Mouse (Mus musculus) liver, adult (tissue): ENCODE data around the gene Sephs2.

Experiments used
- GATA4 ChIP-seq: IDR thresholded peaks from 2 replicates; pipeline ENCODE4 v1.6.1; 2014; ENCODE audit warnings: mild to moderate bottlenecking, low read length; ENCODE audit not compliant: insufficient replicate concordance

The Sephs2 gene

GRCm38 (mm10) chr7:127280092-127280491 lies 6.2 kb upstream of the Sephs2 start:
- TF ChIP-seq GATA4: no peak

GRCm38 (mm10) chr7:127278311-127278710 lies 4.5 kb upstream of the Sephs2 start:
- no peak for TF ChIP-seq GATA4

DNA sequence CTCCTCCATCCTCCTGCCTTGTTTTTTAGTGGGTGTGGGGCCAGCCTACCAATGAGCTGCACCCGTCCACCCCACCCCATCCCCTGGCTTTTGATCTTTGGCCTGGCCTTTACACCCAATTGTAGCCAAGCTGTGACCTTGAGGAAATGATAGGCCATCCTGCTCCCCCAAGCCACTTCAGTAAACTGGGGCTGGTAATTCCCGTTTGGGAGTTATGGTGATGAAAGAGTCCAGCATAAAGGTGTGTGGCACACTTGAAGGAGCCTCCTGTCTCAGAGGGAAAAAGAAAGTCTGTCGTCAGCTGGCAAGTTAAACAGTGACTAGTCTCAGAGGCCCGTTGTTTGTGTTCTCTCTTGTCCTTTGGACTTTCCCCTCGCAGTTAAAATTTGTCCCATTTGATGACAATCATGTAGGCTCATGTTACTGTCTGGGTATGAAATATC lies 2.7 kb upstream of the Sephs2 start:
- TF ChIP-seq GATA4: no peak

DNA sequence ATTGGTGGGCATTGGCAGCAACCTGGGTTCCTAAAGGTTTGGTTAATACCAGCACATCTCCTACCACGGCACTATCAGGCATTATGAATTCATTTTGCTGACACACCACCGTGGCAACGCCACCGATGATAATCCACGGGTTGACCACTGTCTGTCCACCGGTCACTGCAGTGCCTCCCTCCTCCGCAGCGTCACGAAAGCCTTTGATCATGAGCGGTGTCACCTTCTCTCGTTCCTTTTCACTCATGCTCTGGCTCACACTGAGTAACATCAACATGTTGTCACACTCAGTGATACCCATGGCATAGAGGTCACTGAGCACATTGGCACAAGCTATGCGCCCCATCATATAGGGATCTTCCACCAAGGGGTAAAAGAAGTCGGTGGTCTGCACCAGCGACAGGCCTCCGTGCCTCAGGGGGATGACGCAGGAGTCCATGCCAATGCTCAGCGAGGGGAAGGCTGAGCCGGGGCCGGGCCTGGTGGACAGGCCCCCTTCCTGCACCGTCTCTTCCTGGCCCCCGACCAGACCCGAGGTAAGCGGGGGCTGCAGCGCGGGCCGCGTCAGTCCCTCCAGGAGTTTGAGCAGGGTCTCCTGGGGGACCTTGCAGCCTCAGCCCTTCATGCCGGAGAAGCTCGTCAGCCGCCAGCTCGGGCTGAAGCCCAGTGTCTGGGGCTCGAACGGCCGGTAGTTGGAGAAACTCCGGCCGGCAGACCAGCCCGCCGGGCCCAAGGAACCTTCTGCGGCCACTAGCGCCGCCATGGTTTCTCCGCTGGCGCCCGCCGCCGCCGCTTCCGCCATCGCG lies 534 bp downstream of the Sephs2 start:
- TF ChIP-seq GATA4: no peak

DNA sequence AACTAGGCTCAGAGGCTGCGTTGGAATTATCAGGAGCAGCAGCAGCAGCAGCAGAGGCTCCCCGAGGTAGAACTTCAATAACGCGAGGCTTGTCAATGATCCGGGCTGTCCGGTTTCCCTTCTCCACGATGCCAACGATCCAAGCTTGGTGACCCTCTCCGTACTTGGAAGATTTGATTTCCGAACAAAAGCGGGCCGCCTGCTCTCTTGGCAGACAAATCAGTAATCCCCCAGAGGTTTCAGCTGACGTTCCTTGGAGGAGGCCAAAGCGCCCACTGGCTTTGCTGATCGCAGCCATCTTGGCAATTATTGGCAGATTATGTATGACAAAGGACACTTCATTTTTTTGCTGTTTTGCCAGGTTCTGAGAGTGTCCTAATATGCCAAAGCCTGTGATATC lies 1.3 kb downstream of the Sephs2 start:
- no peak for TF ChIP-seq GATA4

DNA sequence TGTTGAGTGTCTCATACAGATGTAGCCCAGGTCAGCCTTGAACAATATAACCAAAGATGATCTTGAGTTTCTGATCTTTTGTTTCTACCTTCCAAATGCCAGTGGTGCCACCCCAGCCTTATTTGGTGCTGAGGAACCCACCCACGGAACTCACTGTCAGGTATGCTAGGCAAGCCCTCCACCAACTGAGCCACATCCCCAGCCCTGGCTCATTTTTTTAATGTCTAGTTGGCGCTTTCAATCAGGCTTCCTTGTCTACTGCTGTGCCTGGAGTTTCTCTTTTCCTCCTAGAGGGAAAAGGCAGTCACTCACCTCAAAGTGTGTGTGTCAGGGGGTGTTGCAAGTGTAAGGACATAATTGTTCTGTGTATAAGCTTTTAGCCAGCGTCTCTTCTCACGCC lies 2.8 kb downstream of the Sephs2 start:
- no peak for TF ChIP-seq GATA4

GRCm38 (mm10) chr7:127270666-127271065 lies 3.2 kb downstream of the Sephs2 start:
- no peak for TF ChIP-seq GATA4

DNA sequence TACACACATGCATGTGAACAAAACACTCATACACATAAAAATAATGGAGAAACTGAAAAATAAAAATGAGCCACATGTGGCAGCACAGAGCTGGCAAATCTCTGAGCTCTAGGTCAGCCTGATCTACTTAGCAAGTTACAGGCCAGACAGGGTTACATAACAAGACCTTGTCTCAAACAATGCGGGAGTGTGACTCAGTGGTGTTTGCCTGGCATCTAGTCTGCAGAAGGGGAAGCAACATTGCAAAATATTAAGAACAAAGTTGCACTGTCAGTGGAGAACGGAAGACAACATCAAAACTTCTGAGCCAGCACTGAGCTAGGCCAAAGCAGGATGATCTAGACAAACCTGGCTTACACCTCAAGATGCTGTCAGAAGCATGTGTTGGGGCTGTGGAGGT lies 3.6 kb downstream of the Sephs2 start:
- TF ChIP-seq GATA4: no peak

DNA sequence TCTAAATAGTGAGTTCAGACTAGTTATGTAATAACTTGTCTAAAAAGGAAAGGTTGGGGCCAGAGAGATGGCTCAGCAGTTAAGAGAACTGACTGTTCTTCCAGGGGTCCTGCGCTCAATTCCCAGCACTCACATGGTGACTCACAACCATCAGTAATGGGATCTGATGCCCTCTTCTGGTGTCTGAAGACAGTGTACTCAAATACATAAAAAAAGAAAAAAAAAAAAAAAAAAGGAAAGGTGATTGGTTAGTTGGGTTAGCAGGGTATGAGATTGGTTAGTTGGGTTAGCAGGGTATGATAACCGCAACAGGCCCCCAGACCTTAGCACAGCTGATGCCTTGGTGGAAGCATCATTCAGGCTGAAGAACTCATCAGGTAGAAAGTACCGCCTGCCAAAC lies 10.3 kb downstream of the Sephs2 start:
- no peak for TF ChIP-seq GATA4

DNA sequence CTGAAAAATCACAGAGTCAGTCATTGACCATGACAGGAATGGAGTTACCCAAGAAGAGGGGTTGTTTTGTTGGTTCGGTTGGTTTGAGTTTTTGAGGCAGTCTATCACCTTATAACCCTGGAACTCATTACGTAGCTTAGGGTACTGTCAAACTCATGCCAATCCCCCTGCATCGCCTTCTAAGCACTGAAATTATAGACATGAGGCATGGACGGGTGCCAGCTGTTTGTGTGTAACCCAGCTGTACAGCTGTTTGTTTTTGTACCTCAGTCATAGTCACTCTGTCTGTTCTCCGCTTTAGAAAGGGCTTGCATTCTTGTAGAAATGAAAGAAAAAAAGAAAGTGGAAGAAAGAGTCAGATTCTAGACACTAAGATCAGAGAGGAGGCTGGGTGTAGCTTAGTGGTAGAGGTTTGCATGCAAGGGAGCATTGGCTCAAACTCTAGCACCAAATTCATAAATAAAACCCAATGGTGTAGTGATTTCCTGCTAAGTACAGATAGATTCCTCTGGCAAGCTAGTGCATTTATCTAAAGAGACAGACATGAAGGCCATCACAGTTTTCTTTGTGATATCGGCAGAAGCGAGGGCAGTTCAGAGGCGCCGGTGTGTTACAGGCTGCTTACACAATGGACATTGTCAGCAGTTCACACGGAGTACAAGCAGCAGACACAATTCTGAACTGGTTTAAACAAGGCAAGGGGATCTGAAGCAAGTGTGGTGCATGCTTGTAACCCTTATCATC lies 11.5 kb downstream of the Sephs2 start:
- TF ChIP-seq GATA4: no peak

- no peak for TF ChIP-seq GATA4
Observed at GRCm38 (mm10) chr7:127260309-127261111, 13.3 kb downstream of the Sephs2 start, which contains the start of gene Dctpp1. Dctpp1 (minus strand) TSS chr7:127260709.

DNA sequence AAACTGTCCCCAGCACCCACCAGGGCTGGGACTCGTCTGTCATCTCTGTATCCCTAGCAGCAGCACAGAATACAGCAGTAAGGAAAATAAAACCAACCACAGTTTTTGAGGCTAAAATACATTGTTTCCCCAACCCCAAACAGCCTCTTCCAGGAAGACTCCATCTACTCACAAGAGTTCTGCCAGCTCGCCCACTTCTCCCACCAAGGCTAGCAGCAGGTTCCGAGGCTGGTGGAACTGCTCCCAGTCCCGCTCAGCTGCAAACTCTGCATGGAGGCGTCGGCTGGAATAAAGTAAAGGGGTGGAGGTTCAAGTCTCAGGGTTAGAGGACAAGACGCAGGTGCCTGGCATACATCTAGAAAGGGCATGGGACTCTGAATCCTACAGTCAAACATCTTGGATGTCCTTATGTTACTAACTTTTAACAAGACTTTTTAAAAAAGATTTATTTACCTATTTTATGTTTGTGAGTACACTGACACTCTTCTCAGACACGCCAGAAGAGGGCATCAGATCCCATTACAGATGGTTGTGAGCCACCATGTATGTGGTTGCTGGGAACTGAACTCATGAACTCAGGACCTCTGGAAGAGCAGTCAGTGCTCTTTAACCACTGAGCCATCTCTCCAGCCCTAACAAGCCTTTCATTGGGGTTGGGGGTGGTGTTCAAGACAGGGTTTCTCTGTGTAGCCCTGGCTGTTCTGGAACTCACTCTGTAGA lies 14.5 kb downstream of the Sephs2 start:
- TF ChIP-seq GATA4: no peak

- no peak for TF ChIP-seq GATA4
Observed at GRCm38 (mm10) chr7:127256518-127256917, 17.3 kb downstream of the Sephs2 start.

GRCm38 (mm10) chr7:127255965-127256364 lies 17.9 kb downstream of the Sephs2 start:
- no peak for TF ChIP-seq GATA4

DNA sequence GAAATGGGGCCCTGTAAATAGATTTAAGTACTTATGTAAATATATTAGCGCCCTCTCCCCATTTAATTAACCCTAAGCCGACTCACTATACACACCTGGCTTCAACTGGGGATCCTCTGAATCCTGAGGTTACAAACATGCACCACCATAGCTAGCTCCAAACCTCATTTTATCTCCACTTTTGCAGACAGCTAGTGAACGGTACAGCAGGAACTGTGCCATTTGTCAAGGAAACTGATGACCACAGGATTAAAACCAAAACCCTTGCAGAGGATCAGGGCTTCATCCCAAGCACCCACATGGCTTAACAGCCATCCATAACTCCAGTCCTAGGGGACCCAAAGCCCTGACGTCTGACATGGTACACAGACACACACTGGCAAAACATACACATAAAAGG lies 18.8 kb downstream of the Sephs2 start:
- TF ChIP-seq GATA4: no peak
